8 mouse cellular contexts compared by ENCODE assay signal in the genomic region with DNA sequence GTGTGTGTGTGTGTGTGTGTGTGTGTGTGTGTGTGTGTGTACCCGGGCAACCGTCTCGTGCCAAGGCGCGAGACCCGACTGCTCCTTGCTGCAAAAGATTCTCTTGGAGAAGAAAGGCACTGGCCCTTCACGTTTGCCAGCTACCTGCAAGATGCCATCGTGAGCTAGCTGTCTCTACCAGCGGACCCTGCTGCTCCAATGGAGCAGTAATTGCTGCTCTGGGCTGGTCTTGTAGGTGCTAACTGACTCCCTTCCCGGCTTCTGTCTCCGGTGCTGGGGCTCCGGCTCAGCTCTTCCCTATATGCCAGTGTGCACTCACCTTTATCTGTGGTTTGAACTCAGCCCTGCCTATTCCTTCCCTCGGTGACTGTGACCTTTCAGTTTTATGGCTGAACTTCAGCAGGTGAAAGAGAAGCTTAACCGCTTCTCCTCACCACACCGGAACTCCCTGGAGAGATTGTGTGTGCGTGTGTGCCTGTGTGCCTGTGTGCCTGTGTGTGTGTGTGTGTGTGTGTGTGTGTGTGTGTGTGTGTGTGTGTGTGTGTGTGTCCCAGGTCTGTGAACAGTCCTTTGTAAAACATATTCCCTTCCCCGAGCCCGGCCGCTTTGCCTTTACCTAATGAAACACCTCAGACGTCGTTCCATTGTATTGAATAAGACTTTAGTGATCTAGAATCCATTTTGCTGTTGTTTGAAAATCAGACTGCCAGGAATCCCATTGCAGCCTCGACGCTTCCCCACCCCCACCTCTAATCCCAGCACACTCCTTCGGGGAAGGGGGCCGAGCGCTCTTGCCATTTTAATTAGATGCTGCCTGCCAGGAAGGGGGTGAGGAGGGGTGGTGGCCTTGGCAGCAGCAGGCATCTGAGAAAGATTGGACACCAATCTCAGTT. TPM values are rescaled to one million over a fixed set of nuclear protein-coding genes. Genes with fewer than 3 reads are reported as not detected.
DNase-seq lines count a peak whose midpoint lies in the region; ATAC-seq and TF ChIP-seq lines count a peak whose summit lies in the region.

No protein-coding gene starts in this region.

- H3K4me2 ChIP-seq in lung, postnatal 0 days (replicated peaks; ENCODE audit: low read depth, low read length), result peak overlapping the region; percentile 83

- peak; percentile 77 for DNase-seq in MEL (ENCODE audit: low read depth, low spot score)
- peak; percentile 58 for DNase-seq in forebrain, embryonic 10.5 days (ENCODE audit: extremely low spot score, low spot score)
- DNase-seq in heart, postnatal 14 days, result peak; percentile 26 to 31
- DNase-seq in layer of hippocampus, adult 9-11 months, result peak; percentile 57
- DNase-seq in lung, postnatal 0 days (ENCODE audit: low spot score), result peak; percentile 39
- peak; percentile 54 for DNase-seq in retina, embryonic 14.5 days (ENCODE audit: low spot score)

- ATAC-seq in lung, postnatal 0 days, result no peak
- no peak; the same call in 1 of the 2 replicates for ATAC-seq in monocyte, adult 5-6 weeks (replicated peaks; ENCODE audit: insufficient number of reproducible peaks, low FRiP score, low TSS enrichment, poor library complexity, severe bottlenecking)

- no peak for TF ChIP-seq CTCF in MEL (IDR thresholded peaks at IDR 0.05 in 2 of 3, conservative IDR thresholded peaks at IDR 0.05 in 1 of 3; ENCODE audit: control insufficient read depth in 1 of 3, insufficient read depth in 1 of 3, low read depth in 2 of 3, low read length in 3 of 3, poor library complexity in 1 of 3, severe bottlenecking in 1 of 3)
- no peak for TF ChIP-seq CTCF in bone marrow, adult 2 months (IDR thresholded peaks at IDR 0.05; ENCODE audit: control insufficient read depth, insufficient read depth, low read length)
- TF ChIP-seq CTCF in lung, postnatal 0 days (IDR thresholded peaks at IDR 0.05), result no peak

- peaks cover 3 to 11% of the 10 kb centered on the region in 2 experiments; a peak in 3 of 4 replicates for H3K4me1 ChIP-seq in MEL (ENCODE audit: control insufficient read depth in 1 of 2, insufficient read depth in 2 of 2, low read length in 2 of 2)
- H3K4me1 ChIP-seq in bone marrow, adult 2 months (ENCODE audit: control insufficient read depth, insufficient read depth, low read length), result no peaks in the 10 kb centered on the region
- H3K4me1 ChIP-seq in forebrain, embryonic 10.5 days, result peaks cover 62% of the 10 kb centered on the region
- no peaks in the 10 kb centered on the region for H3K4me1 ChIP-seq in lung, postnatal 0 days (ENCODE audit: insufficient read depth, low read depth, low read length)

- H3K27me3 ChIP-seq in MEL (ENCODE audit: control insufficient read depth in 1 of 2, insufficient read depth in 2 of 2, low read length in 2 of 2), result no peaks in the 10 kb centered on the region
- H3K27me3 ChIP-seq in forebrain, embryonic 10.5 days (ENCODE audit: poor library complexity, severe bottlenecking), result peaks cover 48% of the 10 kb centered on the region
- H3K27me3 ChIP-seq in lung, postnatal 0 days (replicated peaks; ENCODE audit: insufficient read depth, low read length), result no peaks in the 10 kb centered on the region

- peaks cover 17% of the 10 kb centered on the region for H3K79me2 ChIP-seq in MEL (ENCODE audit: control insufficient read depth, insufficient read depth, low read length, poor library complexity)

- intact Hi-C loops in heart, postnatal 14 days (cut with DNase I), result loop anchor here (5.0 to 10.0 kb wide), 2 partner anchors 97 to 291 kb away; no protein-coding TSS in a partner anchor

- 3% methylated on average over 26 of the region's 26 CpGs for WGBS in bone marrow, adult 2 months
- WGBS in forebrain, embryonic 10.5 days, result 1% methylated on average over 26 of the region's 26 CpGs
- WGBS in lung, postnatal 0 days, result 5% methylated on average over 25 of the region's 26 CpGs

- H3K9ac ChIP-seq in MEL (ENCODE audit: control insufficient read depth, low read depth, low read length, poor library complexity, severe bottlenecking), result peak overlapping the region; percentile 82
- H3K9ac ChIP-seq in lung, postnatal 0 days (replicated peaks; ENCODE audit: low read depth), result peak overlapping the region; percentile 57

- TF ChIP-seq EP300 in MEL (IDR thresholded peaks at IDR 0.05; ENCODE audit: low read depth in 1 of 2, low read length in 2 of 2), result 0 out of 4 replicates have a peak, but pooled peaks of 1 of the 2 experiments have one; percentile 20
- TF ChIP-seq EP300 in lung, postnatal 0 days (IDR thresholded peaks at IDR 0.05), result no peak

- H3K27ac ChIP-seq in MEL (ENCODE audit: control insufficient read depth, low read depth, low read length), result peak overlapping the region; percentile 35
- H3K27ac ChIP-seq in bone marrow, adult 2 months (ENCODE audit: control insufficient read depth, insufficient read depth, low read depth, low read length, poor library complexity), result no peak overlapping the region
- peak overlapping the region; percentile 86 for H3K27ac ChIP-seq in forebrain, embryonic 10.5 days
- H3K27ac ChIP-seq in lung, postnatal 0 days (ENCODE audit: low read length), result no peak overlapping the region

- no peak for TF ChIP-seq POLR2A in MEL (IDR thresholded peaks at IDR 0.05; ENCODE audit: control insufficient read depth in 1 of 2, insufficient read depth in 1 of 2, low read depth in 1 of 2, low read length in 2 of 2, poor library complexity in 1 of 2)
- TF ChIP-seq POLR2A in bone marrow, adult 2 months (IDR thresholded peaks at IDR 0.05; ENCODE audit: borderline replicate concordance, control insufficient read depth, low read depth, low read length), result no peak

- TF ChIP-seq RAD21 in MEL (IDR thresholded peaks at IDR 0.05; ENCODE audit: low read depth, low read length), result no peak

- peaks cover 0 to 7% of the 10 kb centered on the region in 2 experiments; a peak in 2 of 4 replicates for H3K36me3 ChIP-seq in MEL (ENCODE audit: control insufficient read depth in 1 of 2, insufficient read depth in 2 of 2, low read length in 2 of 2)
- H3K36me3 ChIP-seq in forebrain, embryonic 10.5 days (replicated peaks), result no peaks in the 10 kb centered on the region
- H3K36me3 ChIP-seq in lung, postnatal 0 days (ENCODE audit: insufficient read depth, low read length), result no peaks in the 10 kb centered on the region

- peak overlapping the region; percentile 83 to 95 for H3K4me3 ChIP-seq in MEL (ENCODE audit: control insufficient read depth in 1 of 2, insufficient read depth in 1 of 2, low read depth in 2 of 2, low read length in 2 of 2)
- peak overlapping the region; percentile 64 for H3K4me3 ChIP-seq in bone marrow, adult 2 months (replicated peaks; ENCODE audit: control insufficient read depth, low read depth, low read length)
- peak overlapping the region; percentile 70 for H3K4me3 ChIP-seq in forebrain, embryonic 10.5 days
- peak overlapping the region; percentile 69 for H3K4me3 ChIP-seq in lung, postnatal 0 days (ENCODE audit: low read depth, low read length)

- H3K9me3 ChIP-seq in MEL (replicated peaks; ENCODE audit: insufficient read depth, low read length), result no peaks in the 10 kb centered on the region
- H3K9me3 ChIP-seq in forebrain, embryonic 10.5 days, result no peaks in the 10 kb centered on the region
- H3K9me3 ChIP-seq in lung, postnatal 0 days (ENCODE audit: low read length), result no peaks in the 10 kb centered on the region

TF ChIP-seq in MEL, 35 proteins besides CTCF, POLR2A, EP300 and RAD21:
- TF ChIP-seq ETS1 (IDR thresholded peaks at IDR 0.05; ENCODE audit: low read depth, low read length) (peak; percentile 54; the same call in 1 of the 2 replicates), RCOR1 (IDR thresholded peaks at IDR 0.05; ENCODE audit: low read depth, low read length) (no peak), ELF1 (IDR thresholded peaks at IDR 0.05; ENCODE audit: low read depth, low read length) (no peak), POLR2AphosphoS2 (IDR thresholded peaks at IDR 0.05; ENCODE audit: low read length) (no peak), NELFE (IDR thresholded peaks at IDR 0.05; ENCODE audit: low read depth, low read length) (peak; percentile 24; the same call in 1 of the 2 replicates), ZKSCAN1 (IDR thresholded peaks at IDR 0.05; ENCODE audit: low read depth, low read length) (no peak), BHLHE40 (IDR thresholded peaks at IDR 0.05; ENCODE audit: borderline replicate concordance, low read depth, low read length) (peak; percentile 39; the same call in 1 of the 2 replicates), CHD1 (IDR thresholded peaks at IDR 0.05; ENCODE audit: low read depth, low read length) (0 out of 2 replicates have a peak, but pooled peaks have one; percentile 22), MAZ (IDR thresholded peaks at IDR 0.05; ENCODE audit: low read depth, low read length) (peak; percentile 30; the same call in 1 of the 2 replicates), TBP (IDR thresholded peaks at IDR 0.05; ENCODE audit: low read depth, low read length) (peak; percentile 50), TAL1 (IDR thresholded peaks at IDR 0.05; ENCODE audit: low read length) (no peak), SIN3A (IDR thresholded peaks at IDR 0.05; ENCODE audit: low read length) (peak; percentile 45)

RNA-seq across cellular contexts. Expression of a gene that starts 1.2 kb away (rescaled TPM):
- total RNA-seq in MEL (2012; rRNA removed), result 13.6 and 14.5 TPM in 2 replicates
- polyA plus RNA-seq in MEL (2012; ENCODE audit: insufficient read depth in 1 of 2, insufficient read length in 2 of 2, low read depth in 1 of 2, low replicate concordance in 2 of 2, missing spikeins in 1 of 2), result 10 to 100 TPM in 1 of 2 experiments, 1 to 10 TPM in 1; 9.9 to 78.4 TPM
- 7.1 and 25.8 TPM in 2 replicates for polyA plus RNA-seq in bone marrow, adult 2 months (2011; ENCODE audit: insufficient read depth, insufficient read length, low replicate concordance, missing spikeins)
- polyA plus RNA-seq in forebrain, embryonic 10.5 days (2016; fragmentation: Nextera tagmentation; extraction: Ambion mirVana), result 8.5 and 9.6 TPM in 2 replicates
- 10 to 100 TPM; 33.4 to 41.6 TPM for total RNA-seq in heart, postnatal 14 days (2021)
- 6.1 and 7.3 TPM in 2 replicates for polyA plus RNA-seq in lung, postnatal 0 days (2015; fragmentation: Nextera tagmentation; extraction: Ambion mirVana)
- 19.7 to 103 TPM (median 23.7 TPM) in 3 replicates for total RNA-seq in monocyte, adult 5-6 weeks (2017)

Comparison
In these comparisons a context has a peak if more than half of its experiments do, and no peak if none do; other contexts are left out.
1. H3K27ac ChIP-seq: peak in MEL (single experiment) and forebrain, embryonic 10.5 days (single experiment); none in bone marrow, adult 2 months (single experiment) and lung, postnatal 0 days (single experiment).
2. Peak in every context shown above with its lines, with median percentiles within 50 percentile points of each other: DNase-seq and H3K4me3 ChIP-seq.